Mouse (Mus musculus) hindbrain, embryonic 12.5 days (tissue): ENCODE measurements around the gene Krt19. TPM values are rescaled to one million over a fixed set of nuclear protein-coding genes. Genes with fewer than 3 reads are reported as not detected.

Source experiments
- ATAC-seq: fragments of 200-750 bp; cut with Nextera tagmentation; 2 replicates; pipeline ENCODE4 v1.8.0; 2017; ENCODE audit warnings: moderate TSS enrichment; ENCODE audit not compliant: low FRiP score
- H3K27ac ChIP-seq: fragments of 300-500 bp; sonication (generic); 2 replicates; pipeline ENCODE4 v1.5.1; 2016; ENCODE audit warnings: mild to moderate bottlenecking
- H3K27me3 ChIP-seq: fragments of 300-500 bp; sonication (generic); 2 replicates; pipeline ENCODE4 v1.6.1; 2016; ENCODE audit warnings: mild to moderate bottlenecking
- H3K36me3 ChIP-seq: fragments of 300-500 bp; sonication (generic); 2 replicates; pipeline ENCODE4 v1.6.1; 2016; ENCODE audit warnings: mild to moderate bottlenecking
- H3K4me1 ChIP-seq: fragments of 300-500 bp; sonication (generic); 2 replicates; pipeline ENCODE4 v1.6.1; 2016
- H3K4me2 ChIP-seq: fragments of 300-500 bp; sonication (generic); replicated peaks from 2 replicates; pipeline ENCODE4 v1.6.1; 2016; ENCODE audit warnings: mild to moderate bottlenecking
- H3K4me3 ChIP-seq: fragments of 300-500 bp; sonication (generic); 2 replicates; pipeline ENCODE4 v1.5.1; 2016; ENCODE audit warnings: mild to moderate bottlenecking
- H3K9ac ChIP-seq: fragments of 300-500 bp; sonication (generic); 2 replicates; pipeline ENCODE4 v1.6.1; 2016; ENCODE audit warnings: mild to moderate bottlenecking, moderate library complexity
- H3K9me3 ChIP-seq: fragments of 300-500 bp; sonication (generic); replicated peaks from 2 replicates; pipeline ENCODE4 v1.6.1; 2016; ENCODE audit warnings: mild to moderate bottlenecking
- WGBS: fragments of 180-500 bp; shearing (Covaris S2); methylation state at CpG from one replicate; pipeline ENCODE4 v1.1.7; 2016; 5-methylcytosine and 5-hydroxymethylcytosine counted together
- polyA plus RNA-seq: library from polyadenylated mRNA; unstranded; fragments of >200 nt; fragmentation: Nextera tagmentation; extraction: Ambion mirVana; gene quantifications from 2 replicates; pipeline ENCODE4 v1.2.1, GENCODE M21; 2016

The Krt19 gene
- polyA plus RNA-seq, 1 experiment from 2014 or later, result 6.7 TPM

DNA sequence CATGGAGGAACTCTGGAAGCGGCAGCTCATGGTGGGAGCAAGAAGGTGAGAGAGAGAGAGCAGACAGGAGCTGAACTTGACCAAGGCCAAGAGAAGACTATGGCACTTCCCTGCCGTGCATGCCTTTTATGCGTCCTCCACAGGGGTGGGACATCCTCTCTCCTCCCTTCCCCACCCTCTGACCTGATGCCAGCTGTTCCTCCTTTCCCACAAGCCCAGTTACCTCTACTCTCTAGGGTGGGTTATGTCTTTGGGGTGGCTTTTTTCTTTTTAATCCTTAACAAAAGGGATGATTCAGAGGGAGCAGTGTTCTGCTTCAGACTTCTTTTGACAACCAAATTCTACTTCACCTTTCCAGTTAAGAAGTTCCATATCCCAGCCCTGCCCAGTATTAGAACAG, 27.0 kb downstream of the Krt19 start, which contains the start of gene Krt13:
Krt13 (minus strand) TSS at position 101 of the 400 bp plus-strand sequence.
- H3K4me2 ChIP-seq, result no peak within 1 kb of the TSS
- H3K9ac ChIP-seq, result no peak within 1 kb of the TSS
- H3K27ac ChIP-seq, result no peak within 1 kb of the TSS
- WGBS, result 81% methylated on average over 3 of the region's 3 CpGs
- H3K4me3 ChIP-seq, result no peak within 1 kb of the TSS
- no peaks in the 10 kb centered on the region for H3K36me3 ChIP-seq
- no peak for ATAC-seq
- H3K27me3 ChIP-seq, result no peaks in the 10 kb centered on the region
- H3K9me3 ChIP-seq, result no peaks in the 10 kb centered on the region
- H3K4me1 ChIP-seq, result no peaks in the 10 kb centered on the region

DNA sequence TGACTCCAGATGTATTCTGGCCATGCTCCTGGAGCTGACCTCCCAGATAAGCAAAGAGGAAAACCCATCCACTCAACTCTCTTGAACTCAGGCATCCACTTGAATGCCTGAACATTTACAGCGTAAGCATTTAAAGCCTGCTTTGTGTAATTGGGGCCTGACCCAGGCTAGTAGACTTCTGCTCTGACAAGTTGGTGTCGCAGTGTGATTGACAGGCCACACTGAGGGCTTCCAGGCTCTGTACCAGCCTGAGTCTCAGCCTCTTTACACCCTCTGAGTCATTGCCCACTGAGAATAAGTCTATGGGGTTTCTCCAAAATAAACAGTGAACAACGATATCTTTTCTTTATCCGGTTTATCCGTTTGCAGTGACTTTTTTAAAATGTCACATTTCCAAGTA, 28.1 kb downstream of the Krt19 start:
- no peak overlapping the region for H3K4me2 ChIP-seq
- H3K4me1 ChIP-seq, result no peaks in the 10 kb centered on the region
- H3K9me3 ChIP-seq, result no peaks in the 10 kb centered on the region
- no peaks in the 10 kb centered on the region for H3K36me3 ChIP-seq
- WGBS, result 86% methylated on average over 5 of the region's 5 CpGs
- no peak overlapping the region for H3K9ac ChIP-seq
- ATAC-seq, result no peak
- no peak overlapping the region for H3K4me3 ChIP-seq
- no peaks in the 10 kb centered on the region for H3K27me3 ChIP-seq
- no peak overlapping the region for H3K27ac ChIP-seq

- ATAC-seq, result no peak
- Histone ChIP-seq H3K9me3 (no peaks in the 10 kb centered on the region), H3K9ac (no peak overlapping the region), H3K4me2 (no peak overlapping the region), H3K36me3 (no peaks in the 10 kb centered on the region), H3K27ac (no peak overlapping the region), H3K27me3 (no peaks in the 10 kb centered on the region), H3K4me1 (no peaks in the 10 kb centered on the region), H3K4me3 (no peak overlapping the region)
- WGBS, result 57% methylated on average over 2 of the region's 2 CpGs
Observed at GRCm38 (mm10) chr11:100113742-100114029, 34.8 kb downstream of the Krt19 start.

DNA sequence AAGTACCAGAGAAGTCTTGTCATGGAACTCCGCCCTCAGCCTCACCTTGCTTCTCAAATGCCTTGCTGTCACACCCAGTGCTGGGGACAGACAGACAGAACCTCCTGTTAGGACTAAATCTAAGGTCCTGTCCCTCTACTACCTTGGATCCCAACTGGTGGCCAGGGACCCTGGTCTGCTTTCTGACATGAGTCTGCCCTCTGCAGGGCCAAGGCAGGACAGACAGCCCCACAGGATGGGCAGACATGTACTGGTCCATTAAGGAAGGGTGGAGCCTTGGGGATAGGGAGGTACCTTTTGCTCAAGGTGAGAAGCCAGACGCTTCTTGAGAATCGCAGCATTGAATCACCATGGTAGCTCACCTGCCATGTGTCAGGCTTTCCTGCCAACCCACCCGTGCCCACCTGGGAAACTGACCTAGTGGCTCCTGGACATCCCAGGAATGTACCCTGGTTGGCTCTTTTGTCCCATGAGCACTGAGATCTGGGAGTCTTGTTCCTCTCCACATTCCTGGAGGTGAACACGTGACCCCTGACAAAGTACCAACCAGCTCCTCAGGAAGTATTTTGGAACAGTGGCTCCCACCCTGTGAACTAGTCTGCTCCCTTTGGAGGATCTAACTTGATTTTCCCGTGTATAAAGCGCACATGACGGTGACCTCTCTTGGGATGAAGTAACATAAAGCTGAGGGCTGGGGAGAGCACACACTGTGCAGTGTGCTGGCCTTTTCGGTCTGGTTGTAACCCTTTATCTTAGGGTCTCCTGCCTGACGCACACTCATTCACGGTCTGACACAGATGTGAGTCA, 35.3 kb downstream of the Krt19 start:
- WGBS, result 80% methylated on average over 11 of the region's 11 CpGs
- no peaks in the 10 kb centered on the region for H3K4me1 ChIP-seq
- H3K36me3 ChIP-seq, result no peaks in the 10 kb centered on the region
- no peak for ATAC-seq
- H3K4me3 ChIP-seq, result no peak overlapping the region
- no peak overlapping the region for H3K9ac ChIP-seq
- no peak overlapping the region for H3K4me2 ChIP-seq
- H3K9me3 ChIP-seq, result no peaks in the 10 kb centered on the region
- H3K27me3 ChIP-seq, result no peaks in the 10 kb centered on the region
- no peak overlapping the region for H3K27ac ChIP-seq

DNA sequence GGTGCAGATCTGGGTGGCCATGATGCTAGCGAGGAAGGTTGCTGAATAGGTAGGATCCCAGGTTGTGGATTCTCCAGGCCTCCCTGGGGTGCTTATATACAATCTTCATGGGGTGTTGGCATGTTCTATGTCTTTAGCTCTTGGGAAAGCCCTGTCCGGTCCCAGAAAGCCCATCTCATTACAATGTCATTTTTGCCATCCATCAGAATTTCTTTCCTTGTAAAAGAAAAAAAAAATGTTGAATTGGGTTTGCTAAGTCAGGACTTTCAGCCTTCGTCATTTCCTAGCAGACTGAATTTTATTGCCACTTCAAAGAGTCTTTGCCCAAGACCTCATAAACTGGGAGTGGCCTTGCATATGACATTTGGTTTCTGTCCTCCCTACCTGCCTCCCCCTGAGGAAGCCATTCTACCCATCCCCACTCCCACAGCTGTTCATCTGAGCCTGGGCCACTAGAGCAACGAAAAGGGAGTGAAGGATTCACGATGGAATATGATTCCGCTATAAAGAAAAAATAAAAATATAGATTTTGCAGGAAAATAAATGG, 42.8 kb downstream of the Krt19 start, which contains the start of gene Krt36:
Krt36 (minus strand) TSS at position 51 of the 547 bp plus-strand sequence.
- Histone ChIP-seq H3K27ac (no peak within 1 kb of the TSS), H3K9ac (no peak within 1 kb of the TSS), H3K4me2 (no peak within 1 kb of the TSS), H3K4me1 (no peaks in the 10 kb centered on the region), H3K27me3 (no peaks in the 10 kb centered on the region), H3K4me3 (no peak within 1 kb of the TSS), H3K36me3 (no peaks in the 10 kb centered on the region), H3K9me3 (no peaks in the 10 kb centered on the region)
- WGBS, result 93% methylated on average over 6 of the region's 6 CpGs
- no peak for ATAC-seq

DNA sequence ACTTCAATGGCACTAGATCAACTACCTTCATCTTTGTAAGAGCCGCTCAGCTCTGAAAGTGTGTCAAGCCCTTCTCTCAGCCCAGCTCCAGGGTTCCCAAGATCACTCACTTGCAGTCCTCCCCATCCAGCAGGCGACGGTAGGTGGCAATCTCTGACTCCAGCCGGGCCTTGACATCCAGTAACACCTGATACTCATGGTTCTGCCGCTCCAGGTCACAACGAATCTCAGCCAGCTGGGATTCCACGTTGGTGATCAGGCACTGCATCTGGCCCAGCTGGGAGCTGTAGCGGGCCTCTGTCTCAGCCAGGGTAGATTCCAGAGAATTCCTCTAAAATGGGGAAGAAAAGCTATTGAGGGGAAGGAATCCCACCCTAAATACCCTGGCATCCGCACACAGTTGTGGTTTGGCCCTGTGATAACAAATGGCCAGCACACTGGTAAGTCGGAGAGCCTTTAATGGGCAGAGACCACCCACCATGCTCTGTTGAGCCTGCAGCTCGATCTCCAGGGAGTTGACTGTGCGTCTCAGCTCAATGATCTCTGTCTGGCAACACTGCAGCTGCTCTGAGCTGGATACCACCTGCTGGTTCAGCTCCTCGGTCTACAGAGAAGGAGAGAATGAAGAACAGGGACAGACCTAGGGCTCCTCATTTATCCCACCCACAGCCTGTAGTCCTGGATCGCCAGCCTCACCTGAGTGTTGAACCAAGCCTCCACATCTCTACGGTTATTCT, 45.6 kb downstream of the Krt19 start:
- no peak overlapping the region for H3K27ac ChIP-seq

GRCm38 (mm10) chr11:100100391-100100790, 48.1 kb downstream of the Krt19 start:
- WGBS, result 88% methylated on average over 4 of the region's 4 CpGs
- H3K27ac ChIP-seq, result no peak overlapping the region
- no peaks in the 10 kb centered on the region for H3K36me3 ChIP-seq
- no peak overlapping the region for H3K4me3 ChIP-seq
- peaks cover 10% of the 10 kb centered on the region for H3K4me1 ChIP-seq
- H3K27me3 ChIP-seq, result no peaks in the 10 kb centered on the region
- H3K4me2 ChIP-seq, result no peak overlapping the region
- H3K9me3 ChIP-seq, result no peaks in the 10 kb centered on the region
- H3K9ac ChIP-seq, result no peak overlapping the region
- no peak for ATAC-seq

More for the DNA sequence above, 45.6 kb downstream of the Krt19 start:
- no peak overlapping the region for H3K9ac ChIP-seq
- H3K9me3 ChIP-seq, result no peaks in the 10 kb centered on the region
- no peaks in the 10 kb centered on the region for H3K27me3 ChIP-seq
- ATAC-seq, result no peak
- H3K4me1 ChIP-seq, result peaks cover 8% of the 10 kb centered on the region
- H3K4me2 ChIP-seq, result no peak overlapping the region
- 58% methylated on average over 15 of the region's 15 CpGs for whole genome bisulfite sequencing
- H3K36me3 ChIP-seq, result no peaks in the 10 kb centered on the region
- no peak overlapping the region for H3K4me3 ChIP-seq

DNA sequence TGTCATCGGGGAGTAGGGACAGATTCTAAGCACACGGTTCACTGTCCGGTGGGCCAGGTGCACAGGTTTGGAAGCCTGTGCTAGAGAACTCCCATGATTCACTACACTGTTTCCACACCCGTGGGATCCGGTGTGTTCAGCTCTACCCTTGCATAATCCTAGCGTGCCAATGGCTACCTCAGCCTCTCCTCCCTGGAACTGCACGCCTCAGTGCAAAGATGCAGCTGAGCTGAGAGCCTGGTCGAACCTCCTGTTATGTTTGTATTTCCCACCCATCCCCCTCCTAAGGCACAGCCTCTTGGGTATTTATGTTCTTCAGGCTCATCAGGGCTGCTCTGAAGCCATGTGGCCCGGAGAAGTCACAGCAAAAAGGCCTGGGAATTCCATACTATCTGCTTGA, 50.6 kb downstream of the Krt19 start:
- H3K9ac ChIP-seq, result no peak overlapping the region
- H3K4me2 ChIP-seq, result no peak overlapping the region
- peaks cover 10% of the 10 kb centered on the region for H3K4me1 ChIP-seq
- H3K9me3 ChIP-seq, result no peaks in the 10 kb centered on the region
- H3K4me3 ChIP-seq, result no peak overlapping the region
- WGBS, result 76% methylated on average over 9 of the region's 9 CpGs
- H3K27ac ChIP-seq, result no peak overlapping the region
- H3K27me3 ChIP-seq, result no peaks in the 10 kb centered on the region
- H3K36me3 ChIP-seq, result no peaks in the 10 kb centered on the region
- no peak for ATAC-seq

DNA sequence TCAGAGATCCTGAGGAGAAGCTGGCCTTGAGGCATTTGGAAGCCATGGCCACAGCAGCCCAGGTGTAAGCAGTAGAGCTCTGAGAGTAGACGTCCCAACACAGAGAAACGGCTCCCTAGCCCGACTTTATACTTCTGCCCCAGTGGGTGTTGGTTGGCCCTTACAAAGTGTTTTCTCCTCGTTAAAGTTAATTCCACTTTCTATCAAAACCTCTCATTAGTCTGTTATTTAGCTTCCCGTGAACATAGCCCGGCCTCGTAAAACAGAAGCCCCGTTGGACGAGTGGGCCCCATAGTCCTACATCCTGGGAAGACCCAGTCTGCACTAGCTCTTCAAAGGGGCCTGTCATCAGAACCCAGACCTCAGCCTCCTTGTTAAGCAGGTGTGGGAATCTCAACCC, 52.3 kb downstream of the Krt19 start, which contains the start of gene Krt35:
Krt35 (minus strand) TSS at position 101 of the 400 bp plus-strand sequence.
- no peak for ATAC-seq
- no peak within 1 kb of the TSS for H3K4me3 ChIP-seq
- H3K9ac ChIP-seq, result no peak within 1 kb of the TSS
- no peak within 1 kb of the TSS for H3K4me2 ChIP-seq
- 90% methylated on average over 9 of the region's 9 CpGs for WGBS
- no peaks in the 10 kb centered on the region for H3K9me3 ChIP-seq
- H3K27ac ChIP-seq, result no peak within 1 kb of the TSS
- H3K4me1 ChIP-seq, result peaks cover 10% of the 10 kb centered on the region
- no peaks in the 10 kb centered on the region for H3K36me3 ChIP-seq
- H3K27me3 ChIP-seq, result no peaks in the 10 kb centered on the region

Other genes with a start within 250 kb of the Krt19 start
- not detected in 2 replicates for gene Krtap31-1, start 240.7 kb downstream of the Krt19 start, polyA plus RNA-seq
- gene Gm11565, start 233.9 kb downstream of the Krt19 start, polyA plus RNA-seq, result not detected in 2 replicates
- not detected in 2 replicates for gene Krtap31-2, start 212.4 kb downstream of the Krt19 start, polyA plus RNA-seq
- gene Krtap9-5, start 200.2 kb downstream of the Krt19 start, polyA plus RNA-seq, result not detected in 2 replicates
- not detected in 2 replicates for gene Krtap29-1, start 169.6 kb downstream of the Krt19 start, polyA plus RNA-seq
- gene Krtap16-1, start 162.1 kb downstream of the Krt19 start, polyA plus RNA-seq, result not detected in 2 replicates
- gene Krtap17-1, start 154.7 kb downstream of the Krt19 start, polyA plus RNA-seq, result not detected in 2 replicates
- gene Krt33a, start 132.5 kb downstream of the Krt19 start, polyA plus RNA-seq, result not detected in 2 replicates
- 0.14 TPM in 1 of 2 replicates, not detected in the other for gene Krt33b, start 118.8 kb downstream of the Krt19 start, polyA plus RNA-seq
- gene Krt34, start 107.1 kb downstream of the Krt19 start, polyA plus RNA-seq, result not detected in 2 replicates
- gene Krt31, start 98.1 kb downstream of the Krt19 start, polyA plus RNA-seq, result not detected in 2 replicates
- not detected in 2 replicates for gene Krt32, start 60.4 kb downstream of the Krt19 start, polyA plus RNA-seq
- not detected in 2 replicates for gene Krt35, start 52.4 kb downstream of the Krt19 start, polyA plus RNA-seq
- gene Krt36, start 43.0 kb downstream of the Krt19 start, polyA plus RNA-seq, result not detected in 2 replicates
- not detected in 2 replicates for gene Krt13, start 27.1 kb downstream of the Krt19 start, polyA plus RNA-seq
- gene Krt15, start 12.7 kb downstream of the Krt19 start, polyA plus RNA-seq, result 10.5 and 17.3 TPM in 2 replicates
- 0.08 TPM in 1 of 2 replicates, not detected in the other for gene Krt9, start 44.6 kb upstream of the Krt19 start, polyA plus RNA-seq
- gene Krt14, start 58.9 kb upstream of the Krt19 start, polyA plus RNA-seq, result 10.2 and 12.3 TPM in 2 replicates
- gene Krt16, start 100.2 kb upstream of the Krt19 start, polyA plus RNA-seq, result not detected in 2 replicates
- gene Krt17, start 112.4 kb upstream of the Krt19 start, polyA plus RNA-seq, result 3.1 and 3.2 TPM in 2 replicates
- gene Krt42, start 121.2 kb upstream of the Krt19 start, polyA plus RNA-seq, result not detected in 2 replicates
- gene Eif1, start 171.2 kb upstream of the Krt19 start, polyA plus RNA-seq, result 1,343 and 1,447 TPM in 2 replicates
- gene Gast, start 185.7 kb upstream of the Krt19 start, polyA plus RNA-seq, result 0.89 TPM in 1 of 2 replicates, not detected in the other
- 53.7 and 58.0 TPM in 2 replicates for gene Hap1, start 207.5 kb upstream of the Krt19 start, polyA plus RNA-seq
- 64.0 and 64.6 TPM in 2 replicates for gene Jup, start 249.1 kb upstream of the Krt19 start, polyA plus RNA-seq